Mouse (Mus musculus): ENCODE results near the gene Zbtb38. TPM values are rescaled to one million over a fixed set of nuclear protein-coding genes. Genes with fewer than 3 reads are reported as not detected.
A peak's percentile ranks its signal among the peaks of the same experiment; 100 is the strongest.

Zbtb38 gene
- total and polyA plus RNA-seq, 3 experiments = 3.7 to 38.2 (median 37.6) TPM

- no peak overlapping the region for H3K4me3 ChIP-seq (ENCODE audit: low read depth, low read length)
- H3K4me1 ChIP-seq (ENCODE audit: insufficient read depth, low read depth, low read length) = peaks cover 17% of the 10 kb centered on the region
- ATAC-seq (ENCODE audit: extremely low read depth, insufficient number of reproducible peaks, low FRiP score, poor library complexity, severe bottlenecking) (no peak), DNase-seq (ENCODE audit: low spot score) (peak; percentile 29)
- no peaks in the 10 kb centered on the region for H3K36me3 ChIP-seq (replicated peaks)
- no peaks in the 10 kb centered on the region for H3K9me3 ChIP-seq (replicated peaks)
- H3K27me3 ChIP-seq (ENCODE audit: insufficient read depth, low read length) = no peaks in the 10 kb centered on the region
- TF ChIP-seq CTCF (IDR thresholded peaks at IDR 0.05; ENCODE audit: low read depth, low read length) (peak; percentile 74; the same call in 1 of the 2 replicates), GATA2 (IDR thresholded peaks at IDR 0.05; ENCODE audit: borderline replicate concordance, low read depth, low read length) (no peak)
These were observed 84.0 kb downstream of the Zbtb38 start for GRCm38 (mm10) chr9:96668628-96669027.

GRCm38 (mm10) chr9:96660510-96661244 is 92.0 kb downstream of the Zbtb38 start:
- H3K36me3 ChIP-seq (replicated peaks) = no peaks in the 10 kb centered on the region
- TF ChIP-seq GATA2 (IDR thresholded peaks at IDR 0.05; ENCODE audit: borderline replicate concordance, low read depth, low read length) (no peak), CTCF (IDR thresholded peaks at IDR 0.05; ENCODE audit: low read depth, low read length) (no peak), POLR2AphosphoS5 (IDR thresholded peaks at IDR 0.05; ENCODE audit: insufficient replicate concordance, low read depth, low read length) (no peak), GATA1 (IDR thresholded peaks at IDR 0.05; ENCODE audit: borderline replicate concordance, low read length) (no peak), TAL1 (conservative IDR thresholded peaks at IDR 0.05; ENCODE audit: low read depth, low read length) (no peak)
- H3K4me1 ChIP-seq (ENCODE audit: insufficient read depth, low read depth, low read length) = peaks cover 13% of the 10 kb centered on the region
- peaks cover 7% of the 10 kb centered on the region; the same call in 1 of the 2 replicates for H3K9me3 ChIP-seq (replicated peaks)
- peaks cover 4% of the 10 kb centered on the region for H3K27me3 ChIP-seq (ENCODE audit: insufficient read depth, low read length)
- no peak for ATAC-seq (ENCODE audit: extremely low read depth, insufficient number of reproducible peaks, low FRiP score, poor library complexity, severe bottlenecking)
- no peak overlapping the region for H3K4me3 ChIP-seq (ENCODE audit: low read depth, low read length)
- no peak for DNase-seq (ENCODE audit: low spot score)

GRCm38 (mm10) chr9:96659801-96660200 is 92.8 kb downstream of the Zbtb38 start:
- H3K4me1 ChIP-seq (ENCODE audit: insufficient read depth, low read depth, low read length) = peaks cover 13% of the 10 kb centered on the region
- no peak overlapping the region for H3K4me3 ChIP-seq (ENCODE audit: low read depth, low read length)
- no peak for DNase-seq (ENCODE audit: low spot score)
- peaks cover 7% of the 10 kb centered on the region; the same call in 1 of the 2 replicates for H3K9me3 ChIP-seq (replicated peaks)
- no peak for ATAC-seq (ENCODE audit: extremely low read depth, insufficient number of reproducible peaks, low FRiP score, poor library complexity, severe bottlenecking)
- TF ChIP-seq TAL1 (conservative IDR thresholded peaks at IDR 0.05; ENCODE audit: low read depth, low read length) = no peak
- TF ChIP-seq GATA1 (IDR thresholded peaks at IDR 0.05; ENCODE audit: borderline replicate concordance, low read length) = no peak
- TF ChIP-seq CTCF (IDR thresholded peaks at IDR 0.05; ENCODE audit: low read depth, low read length) = no peak
- H3K36me3 ChIP-seq (replicated peaks) = no peaks in the 10 kb centered on the region
- H3K27me3 ChIP-seq (ENCODE audit: insufficient read depth, low read length) = peaks cover 4% of the 10 kb centered on the region

- ATAC-seq (ENCODE audit: extremely low read depth, insufficient number of reproducible peaks, low FRiP score, poor library complexity, severe bottlenecking) (peak; percentile 50; the same call in 1 of the 2 replicates), DNase-seq (ENCODE audit: low spot score) (no peak)
- TF ChIP-seq CTCF (IDR thresholded peaks at IDR 0.05; ENCODE audit: low read depth, low read length) (no peak), POLR2AphosphoS5 (IDR thresholded peaks at IDR 0.05; ENCODE audit: insufficient replicate concordance, low read depth, low read length) (no peak), GATA1 (IDR thresholded peaks at IDR 0.05; ENCODE audit: borderline replicate concordance, low read length) (no peak)
- Histone ChIP-seq H3K27me3 (ENCODE audit: insufficient read depth, low read length) (peaks cover 4% of the 10 kb centered on the region; the same call in 1 of the 2 replicates), H3K9me3 (replicated peaks) (no peaks in the 10 kb centered on the region), H3K4me3 (ENCODE audit: low read depth, low read length) (no peak overlapping the region), H3K36me3 (replicated peaks) (no peaks in the 10 kb centered on the region), H3K4me1 (ENCODE audit: insufficient read depth, low read depth, low read length) (peaks cover 45% of the 10 kb centered on the region)
These were observed 99.1 kb downstream of the Zbtb38 start for GRCm38 (mm10) chr9:96653538-96653937.

GRCm38 (mm10) chr9:96652763-96653162 is 99.9 kb downstream of the Zbtb38 start:
- H3K4me1 ChIP-seq (ENCODE audit: insufficient read depth, low read depth, low read length) = peaks cover 45% of the 10 kb centered on the region
- no peak overlapping the region for H3K4me3 ChIP-seq (ENCODE audit: low read depth, low read length)
- peak; percentile 12; the same call in 1 of the 2 replicates for TF ChIP-seq CTCF (IDR thresholded peaks at IDR 0.05; ENCODE audit: low read depth, low read length)
- no peak for TF ChIP-seq GATA2 (IDR thresholded peaks at IDR 0.05; ENCODE audit: borderline replicate concordance, low read depth, low read length)
- peaks cover 4% of the 10 kb centered on the region; the same call in 1 of the 2 replicates for H3K27me3 ChIP-seq (ENCODE audit: insufficient read depth, low read length)
- no peak for ATAC-seq (ENCODE audit: extremely low read depth, insufficient number of reproducible peaks, low FRiP score, poor library complexity, severe bottlenecking)
- H3K36me3 ChIP-seq (replicated peaks) = no peaks in the 10 kb centered on the region
- no peaks in the 10 kb centered on the region for H3K9me3 ChIP-seq (replicated peaks)
- DNase-seq (ENCODE audit: low spot score) = peak; percentile 33

- DNase-seq (ENCODE audit: low spot score) (no peak), ATAC-seq (ENCODE audit: extremely low read depth, insufficient number of reproducible peaks, low FRiP score, poor library complexity, severe bottlenecking) (no peak)
- TF ChIP-seq GATA2 (IDR thresholded peaks at IDR 0.05; ENCODE audit: borderline replicate concordance, low read depth, low read length) = no peak
- no peak for TF ChIP-seq TAL1 (conservative IDR thresholded peaks at IDR 0.05; ENCODE audit: low read depth, low read length)
- no peak for TF ChIP-seq POLR2AphosphoS5 (IDR thresholded peaks at IDR 0.05; ENCODE audit: insufficient replicate concordance, low read depth, low read length)
- no peak for TF ChIP-seq GATA1 (IDR thresholded peaks at IDR 0.05; ENCODE audit: borderline replicate concordance, low read length)
- TF ChIP-seq CTCF (IDR thresholded peaks at IDR 0.05; ENCODE audit: low read depth, low read length) = no peak
- Histone ChIP-seq H3K4me3 (ENCODE audit: low read depth, low read length) (no peak overlapping the region), H3K9me3 (replicated peaks) (no peaks in the 10 kb centered on the region), H3K36me3 (replicated peaks) (no peaks in the 10 kb centered on the region), H3K27me3 (ENCODE audit: insufficient read depth, low read length) (peaks cover 4% of the 10 kb centered on the region; the same call in 1 of the 2 replicates), H3K4me1 (ENCODE audit: insufficient read depth, low read depth, low read length) (peaks cover 49% of the 10 kb centered on the region)
These were observed 101.8 kb downstream of the Zbtb38 start for GRCm38 (mm10) chr9:96650807-96651206.
